Mouse (Mus musculus) hindbrain, postnatal 0 days (tissue): Measurements from ENCODE around the gene Amhr2. TPM values are rescaled to one million over a fixed set of nuclear protein-coding genes. Genes with fewer than 3 reads are reported as not detected.

ENCODE experiments used
- ATAC-seq: fragments of 200-750 bp; cut with Nextera tagmentation; 2 replicates; pipeline ENCODE4 v1.8.0; 2017; ENCODE audit warnings: mild to moderate bottlenecking, moderate TSS enrichment, moderate library complexity
- DNase-seq: peaks from one replicate; pipeline ENCODE4 v3.0.0-alpha.2; 2015; ENCODE audit warnings: low spot score
- H3K27ac ChIP-seq: fragments of 300-500 bp; sonication (generic); 2 replicates; pipeline ENCODE4 v1.5.1; 2014; ENCODE audit warnings: mild to moderate bottlenecking
- H3K27me3 ChIP-seq: fragments of 300-500 bp; sonication (generic); 2 replicates; pipeline ENCODE4 v1.6.1; 2014; ENCODE audit warnings: low read length, mixed read lengths; ENCODE audit not compliant: insufficient read depth
- H3K36me3 ChIP-seq: fragments of 300-500 bp; sonication (generic); 2 replicates; pipeline ENCODE4 v1.6.1; 2014; ENCODE audit warnings: low read length, mixed read lengths; ENCODE audit not compliant: insufficient read depth
- H3K4me1 ChIP-seq: fragments of 300-500 bp; sonication (generic); 2 replicates; pipeline ENCODE4 v1.6.1; 2014; ENCODE audit warnings: antibody characterized with exemption, low read length, mixed read lengths; ENCODE audit not compliant: insufficient read depth
- H3K4me2 ChIP-seq: fragments of 300-500 bp; sonication (generic); 2 replicates; pipeline ENCODE4 v1.6.1; 2014; ENCODE audit warnings: low read depth, mild to moderate bottlenecking, low read length, moderate library complexity, mixed read lengths
- H3K4me3 ChIP-seq: fragments of 300-500 bp; sonication (generic); 2 replicates; pipeline ENCODE4 v1.5.1; 2014; ENCODE audit warnings: low read length
- H3K9ac ChIP-seq: fragments of 300-500 bp; sonication (generic); replicated peaks from 2 replicates; pipeline ENCODE4 v1.6.1; 2014; ENCODE audit warnings: mild to moderate bottlenecking, low read length, moderate library complexity, mixed read lengths
- H3K9me3 ChIP-seq: fragments of 300-500 bp; sonication (generic); 2 replicates; pipeline ENCODE4 v1.6.1; 2016; ENCODE audit warnings: low read length, mixed read lengths
- CTCF ChIP-seq: IDR thresholded peaks from 2 replicates; pipeline ENCODE4 v1.5.1; 2016; ENCODE audit warnings: antibody characterized with exemption, control low read depth, low read depth
- WGBS: fragments of 180-500 bp; shearing (Covaris S2); extraction: QIAGEN DNeasy Blood & Tissue Kit; methylation state at CpG from one replicate; pipeline ENCODE4 v1.1.7; 2014; 5-methylcytosine and 5-hydroxymethylcytosine counted together
- polyA plus RNA-seq: library from polyadenylated mRNA; unstranded; fragments of >200 nt; fragmentation: Nextera tagmentation; extraction: Ambion mirVana; gene quantifications from 2 replicates; pipeline ENCODE4 v1.2.1, GENCODE M21; 2015
- total RNA-seq: library from RNA; depleted of rRNA; stranded (reverse); fragments of >200 nt; gene quantifications from 2 replicates; pipeline ENCODE4 v1.2.3, GENCODE M21; 2014

Amhr2 gene
- total and polyA plus RNA-seq, 2 experiments from 2014 or later: 0.16 to 0.36 TPM

- Histone ChIP-seq H3K9ac (peak within 1 kb of the TSS; percentile 88), H3K27me3 (no peaks in the 10 kb centered on the region), H3K9me3 (peaks cover 2% of the 10 kb centered on the region; the same call in 1 of the 2 replicates), H3K27ac (peak within 1 kb of the TSS; percentile 96), H3K36me3 (peaks cover 9% of the 10 kb centered on the region), H3K4me3 (peak within 1 kb of the TSS; percentile 88), H3K4me1 (peaks cover 6% of the 10 kb centered on the region; the same call in 1 of the 2 replicates), H3K4me2 (peak within 1 kb of the TSS; percentile 59)
- peak; percentile 90 for TF ChIP-seq CTCF
- peak; percentile 100 for DNase-seq
- ATAC-seq: peak; percentile 99
- WGBS: under 1% methylated on average over 34 of the region's 40 CpGs
These were observed 25.0 kb downstream of the Amhr2 start, which contains the start of gene Pcbp2 for GRCm38 (mm10) chr15:102470183-102470604. Gene Pcbp2 (plus strand): TSS chr15:102470539.

DNA sequence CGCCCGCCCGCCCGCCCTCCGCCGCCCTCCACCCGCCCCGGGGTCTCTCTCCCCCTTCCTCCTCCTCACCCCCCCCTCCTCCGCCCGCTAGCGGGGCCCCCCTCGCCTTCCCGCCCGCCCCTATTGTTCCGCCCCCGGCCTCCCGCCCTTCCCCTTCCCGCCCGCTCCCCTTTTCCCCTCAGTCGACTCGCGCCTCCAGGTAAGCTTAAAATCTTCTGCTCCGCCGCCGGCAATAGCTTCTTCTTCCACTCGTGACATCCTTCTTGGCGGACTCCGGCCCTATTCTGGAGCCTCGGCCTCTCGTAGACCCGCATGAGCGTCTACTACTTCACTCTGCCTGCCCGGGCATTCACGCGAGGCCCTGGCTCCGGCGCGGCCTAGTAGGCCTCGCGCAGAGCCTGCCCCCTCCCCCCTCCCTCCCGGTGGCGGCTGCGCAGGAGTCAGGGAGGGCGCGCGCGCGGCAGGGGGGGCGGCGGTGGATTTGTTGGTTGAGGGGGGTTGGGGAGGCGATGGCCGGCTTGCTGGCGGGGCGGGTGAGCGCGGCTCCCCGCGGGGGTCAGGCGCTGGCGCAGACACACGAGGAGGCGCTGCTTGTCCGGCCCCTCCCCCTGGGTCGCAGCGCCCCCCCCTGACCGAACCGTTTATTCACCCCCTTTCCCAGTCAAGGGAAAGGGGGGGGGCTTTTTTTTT lies 25.6 kb downstream of the Amhr2 start:
- Histone ChIP-seq H3K4me1 (peaks cover 6% of the 10 kb centered on the region; the same call in 1 of the 2 replicates), H3K9ac (peak overlapping the region; percentile 88), H3K9me3 (peaks cover 2% of the 10 kb centered on the region; the same call in 1 of the 2 replicates), H3K36me3 (peaks cover 14% of the 10 kb centered on the region), H3K27ac (peak overlapping the region; percentile 96), H3K4me3 (peak overlapping the region; percentile 88), H3K4me2 (peak overlapping the region; percentile 59), H3K27me3 (no peaks in the 10 kb centered on the region)
- 0% methylated on average over 35 of the region's 67 CpGs for WGBS
- DNase-seq (peak; percentile 91), ATAC-seq (peak; percentile 69)
- 0 out of 2 replicates have a peak, but pooled peaks have one; percentile 1 for TF ChIP-seq CTCF

DNA sequence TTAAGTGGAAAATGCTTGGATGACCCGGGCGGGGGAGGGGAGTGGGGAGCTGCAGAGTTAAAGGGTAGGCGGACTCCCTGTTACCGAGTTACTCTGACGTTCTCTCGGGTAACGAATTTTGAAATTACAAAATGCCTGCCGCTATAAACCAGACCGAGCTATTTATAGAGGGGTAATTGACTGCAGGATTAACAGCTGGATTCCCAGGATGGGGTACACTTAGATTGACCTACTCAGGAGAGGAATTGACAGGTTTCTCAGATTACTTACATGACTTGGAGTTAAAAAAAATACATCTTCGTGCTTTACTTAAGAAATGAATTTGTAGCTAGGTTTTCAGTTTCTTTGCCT lies 26.1 kb downstream of the Amhr2 start:
- peak overlapping the region; percentile 59 for H3K4me2 ChIP-seq
- DNase-seq (no peak), ATAC-seq (no peak; the same call in 1 of the 2 replicates)
- H3K9me3 ChIP-seq: peaks cover 2% of the 10 kb centered on the region; the same call in 1 of the 2 replicates
- peak overlapping the region; percentile 88 for H3K9ac ChIP-seq
- H3K4me1 ChIP-seq: peaks cover 6% of the 10 kb centered on the region; the same call in 1 of the 2 replicates
- WGBS: under 1% methylated on average over 10 of the region's 10 CpGs
- no peak for TF ChIP-seq CTCF
- peak overlapping the region; percentile 88 for H3K4me3 ChIP-seq
- peaks cover 19% of the 10 kb centered on the region for H3K36me3 ChIP-seq
- H3K27me3 ChIP-seq: no peaks in the 10 kb centered on the region
- H3K27ac ChIP-seq: peak overlapping the region; percentile 96; the same call in 1 of the 2 replicates

DNA sequence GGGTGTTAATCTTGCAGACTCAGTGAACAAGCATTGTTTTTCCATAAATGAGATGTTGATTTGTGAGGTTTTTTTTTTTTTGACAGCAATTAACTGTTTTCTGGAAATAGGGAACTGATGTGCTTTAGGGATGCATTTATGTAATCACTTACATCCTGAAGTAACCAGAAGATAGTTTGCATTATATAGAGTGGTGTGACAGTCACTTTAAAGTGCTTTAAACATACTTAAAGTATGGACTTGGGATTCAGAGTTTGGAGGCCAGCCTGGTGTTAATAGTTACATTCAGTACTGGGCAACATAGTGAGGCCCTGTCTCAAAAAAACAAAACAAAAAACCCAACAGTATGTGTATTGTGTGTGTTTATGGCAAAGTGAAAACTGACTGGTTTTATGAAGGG lies 26.6 kb downstream of the Amhr2 start:
- Histone ChIP-seq H3K9ac (peak overlapping the region; percentile 88), H3K27ac (no peak overlapping the region), H3K9me3 (peaks cover 2% of the 10 kb centered on the region; the same call in 1 of the 2 replicates), H3K4me3 (peak overlapping the region; percentile 88), H3K27me3 (no peaks in the 10 kb centered on the region), H3K4me1 (peaks cover 6% of the 10 kb centered on the region; the same call in 1 of the 2 replicates), H3K36me3 (peaks cover 23% of the 10 kb centered on the region), H3K4me2 (peak overlapping the region; percentile 59)
- ATAC-seq (no peak), DNase-seq (no peak)
- TF ChIP-seq CTCF: no peak

GRCm38 (mm10) chr15:102473246-102473645 lies 28.1 kb downstream of the Amhr2 start:
- peaks cover 2% of the 10 kb centered on the region; the same call in 1 of the 2 replicates for H3K9me3 ChIP-seq
- H3K36me3 ChIP-seq: peaks cover 29% of the 10 kb centered on the region
- H3K4me3 ChIP-seq: no peak overlapping the region
- DNase-seq: no peak
- no peak for ATAC-seq
- no peak overlapping the region for H3K27ac ChIP-seq
- TF ChIP-seq CTCF: no peak
- no peaks in the 10 kb centered on the region for H3K27me3 ChIP-seq
- H3K9ac ChIP-seq: no peak overlapping the region
- peaks cover 6% of the 10 kb centered on the region; the same call in 1 of the 2 replicates for H3K4me1 ChIP-seq
- H3K4me2 ChIP-seq: no peak overlapping the region
- WGBS: 57% methylated on average over 2 of the region's 2 CpGs

DNA sequence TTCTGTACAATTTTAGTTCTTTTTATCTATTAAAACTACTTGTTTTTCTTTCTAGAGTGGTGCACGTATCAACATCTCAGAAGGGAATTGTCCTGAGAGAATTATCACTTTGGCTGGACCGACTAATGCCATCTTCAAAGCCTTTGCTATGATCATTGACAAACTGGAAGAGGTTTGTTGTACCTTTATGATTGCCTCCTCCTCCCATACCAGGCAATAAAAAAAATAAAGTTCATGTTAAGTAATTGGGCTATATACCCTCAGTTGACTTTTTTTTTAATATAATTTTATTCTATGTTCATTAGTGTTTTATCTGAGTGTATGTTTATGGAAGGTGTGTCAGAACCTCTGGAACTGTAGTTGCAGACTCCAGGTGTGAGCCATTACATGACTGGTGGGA lies 29.4 kb downstream of the Amhr2 start:
- H3K36me3 ChIP-seq: peaks cover 34% of the 10 kb centered on the region
- 83% methylated on average over 2 of the region's 2 CpGs for WGBS

DNA sequence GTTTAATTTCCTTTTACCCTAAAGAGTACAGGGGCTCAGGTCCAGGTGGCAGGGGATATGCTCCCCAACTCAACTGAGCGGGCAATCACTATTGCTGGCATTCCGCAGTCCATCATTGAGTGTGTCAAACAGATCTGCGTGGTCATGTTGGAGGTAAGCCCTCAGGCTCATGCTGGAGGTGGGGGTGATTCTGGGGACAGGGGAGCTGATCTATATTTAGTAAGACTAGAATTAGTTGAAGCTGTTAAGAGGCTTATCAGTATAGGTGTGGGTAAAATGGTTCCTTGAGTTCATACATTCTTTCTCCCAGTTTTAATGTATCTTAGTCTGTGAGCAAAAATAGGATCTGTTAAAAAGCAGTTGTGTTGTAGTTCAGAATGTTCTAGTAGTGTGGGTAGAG lies 38.0 kb downstream of the Amhr2 start:
- Histone ChIP-seq H3K4me3 (no peak overlapping the region), H3K27me3 (no peaks in the 10 kb centered on the region), H3K36me3 (peaks cover 43% of the 10 kb centered on the region), H3K27ac (no peak overlapping the region), H3K9ac (no peak overlapping the region), H3K4me1 (no peaks in the 10 kb centered on the region), H3K9me3 (no peaks in the 10 kb centered on the region), H3K4me2 (no peak overlapping the region)
- ATAC-seq (no peak), DNase-seq (no peak)
- WGBS: 93% methylated on average over 3 of the region's 3 CpGs
- no peak for TF ChIP-seq CTCF

More for the DNA sequence above, 29.4 kb downstream of the Amhr2 start:
- TF ChIP-seq CTCF: no peak
- H3K4me1 ChIP-seq: peaks cover 6% of the 10 kb centered on the region; the same call in 1 of the 2 replicates
- no peak overlapping the region for H3K9ac ChIP-seq
- H3K9me3 ChIP-seq: no peaks in the 10 kb centered on the region
- no peaks in the 10 kb centered on the region for H3K27me3 ChIP-seq
- H3K4me3 ChIP-seq: no peak overlapping the region
- H3K27ac ChIP-seq: no peak overlapping the region
- no peak overlapping the region for H3K4me2 ChIP-seq
- no peak for ATAC-seq
- no peak for DNase-seq
